Mouse (Mus musculus) ES-Bruce4 (cell line): ENCODE results near the gene Git1. TPM values are rescaled to one million over a fixed set of nuclear protein-coding genes. Genes with fewer than 3 reads are reported as not detected.
A peak's percentile ranks its signal among the peaks of the same experiment; 100 is the strongest.

ENCODE experiments used
- H3K27ac ChIP-seq: 2 replicates; pipeline ENCODE4 v1.5.1; 2012; ENCODE audit warnings: low read length, inconsistent platforms; ENCODE audit not compliant: insufficient read depth
- H3K27me3 ChIP-seq: 2 replicates; pipeline ENCODE4 v1.6.1; 2012; ENCODE audit warnings: mild to moderate bottlenecking, low read length, inconsistent platforms; ENCODE audit not compliant: control insufficient read depth, poor library complexity, insufficient read depth, severe bottlenecking
- H3K36me3 ChIP-seq: 2 replicates; pipeline ENCODE4 v1.6.1; 2012; ENCODE audit warnings: inconsistent platforms, mild to moderate bottlenecking, low read length, moderate library complexity; ENCODE audit not compliant: control insufficient read depth, poor library complexity, insufficient read depth, severe bottlenecking
- H3K4me1 ChIP-seq: one replicate; pipeline ENCODE4 v1.8.1; 2011; ENCODE audit warnings: low read length; ENCODE audit not compliant: control insufficient read depth, insufficient read depth
- H3K4me3 ChIP-seq: 2 replicates; pipeline ENCODE4 v1.5.1; 2011; ENCODE audit warnings: low read depth, mild to moderate bottlenecking, low read length
- H3K9ac ChIP-seq: 2 replicates; pipeline ENCODE4 v1.6.1; 2012; ENCODE audit warnings: low read depth, mild to moderate bottlenecking, inconsistent platforms; ENCODE audit not compliant: poor library complexity, severe bottlenecking
- H3K9me3 ChIP-seq: replicated peaks from 2 replicates; pipeline ENCODE4 v1.6.1; 2012; ENCODE audit warnings: mild to moderate bottlenecking, low read length, inconsistent platforms; ENCODE audit not compliant: control insufficient read depth, poor library complexity, insufficient read depth, severe bottlenecking
- CTCF ChIP-seq: IDR thresholded peaks from one replicate; pipeline ENCODE4 v1.8.1; 2011; ENCODE audit warnings: low read depth, low read length
- EP300 ChIP-seq: IDR thresholded peaks from 2 replicates; pipeline ENCODE4 v1.6.1; 2011; ENCODE audit warnings: low read depth, low read length; ENCODE audit not compliant: insufficient read depth
- POLR2A ChIP-seq: IDR thresholded peaks from one replicate; pipeline ENCODE4 v1.8.1; 2011; ENCODE audit warnings: low read length; ENCODE audit not compliant: insufficient read depth
- polyA plus RNA-seq: library from polyadenylated mRNA; stranded (reverse); fragments of >200 nt; gene quantifications from 2 replicates; pipeline ENCODE4 v1.2.4, GENCODE M21; 2011; ENCODE audit warnings: low read depth; ENCODE audit not compliant: missing spikeins, insufficient read depth, insufficient read length

Git1 gene
- polyA plus RNA-seq, 1 experiment: 56.5 TPM

- no peak overlapping the region for H3K9ac ChIP-seq
- no peak overlapping the region for H3K4me3 ChIP-seq
- H3K9me3 ChIP-seq: no peaks in the 10 kb centered on the region
- no peaks in the 10 kb centered on the region for H3K4me1 ChIP-seq
- no peaks in the 10 kb centered on the region for H3K36me3 ChIP-seq
- no peak for TF ChIP-seq CTCF
- TF ChIP-seq EP300: no peak
- no peak for TF ChIP-seq POLR2A
- H3K27ac ChIP-seq: no peak overlapping the region
- H3K27me3 ChIP-seq: no peaks in the 10 kb centered on the region
Observed at GRCm38 (mm10) chr11:77455770-77456510, 37.4 kb upstream of the Git1 start.

- peaks cover 3% of the 10 kb centered on the region; the same call in 1 of the 2 replicates for H3K27me3 ChIP-seq
- no peak for TF ChIP-seq CTCF
- no peak for TF ChIP-seq EP300
- no peak for TF ChIP-seq POLR2A
- no peak overlapping the region for H3K27ac ChIP-seq
- no peak overlapping the region for H3K4me3 ChIP-seq
- H3K9ac ChIP-seq: no peak overlapping the region
- H3K4me1 ChIP-seq: no peaks in the 10 kb centered on the region
- H3K9me3 ChIP-seq: no peaks in the 10 kb centered on the region
- H3K36me3 ChIP-seq: no peaks in the 10 kb centered on the region
Observed at GRCm38 (mm10) chr11:77456866-77457265, 36.5 kb upstream of the Git1 start.

GRCm38 (mm10) chr11:77461856-77462255 lies 31.5 kb upstream of the Git1 start:
- no peak for TF ChIP-seq EP300
- TF ChIP-seq POLR2A: no peak
- TF ChIP-seq CTCF: no peak
- Histone ChIP-seq H3K4me1 (no peaks in the 10 kb centered on the region), H3K4me3 (peak overlapping the region; percentile 75), H3K27ac (no peak overlapping the region), H3K36me3 (no peaks in the 10 kb centered on the region), H3K9me3 (no peaks in the 10 kb centered on the region), H3K27me3 (peaks cover 10% of the 10 kb centered on the region), H3K9ac (peak overlapping the region; percentile 19)

GRCm38 (mm10) chr11:77462283-77463100 lies 30.9 kb upstream of the Git1 start, which contains the start of gene Coro6:
TSS of gene Coro6 (plus strand) at chr11:77462411.
- H3K27ac ChIP-seq: no peak within 1 kb of the TSS
- peak within 1 kb of the TSS; percentile 75 for H3K4me3 ChIP-seq
- TF ChIP-seq EP300 (no peak), CTCF (no peak), POLR2A (no peak)

GRCm38 (mm10) chr11:77463101-77463445 lies 30.3 kb upstream of the Git1 start:
- peaks cover 10% of the 10 kb centered on the region for H3K27me3 ChIP-seq
- TF ChIP-seq CTCF (no peak), POLR2A (no peak), EP300 (no peak)

More at GRCm38 (mm10) chr11:77462283-77463100, 30.9 kb upstream of the Git1 start, which contains the start of gene Coro6:
- Histone ChIP-seq H3K9me3 (no peaks in the 10 kb centered on the region), H3K4me1 (no peaks in the 10 kb centered on the region), H3K9ac (peak within 1 kb of the TSS; percentile 19), H3K27me3 (peaks cover 10% of the 10 kb centered on the region), H3K36me3 (no peaks in the 10 kb centered on the region)

GRCm38 (mm10) chr11:77463786-77464185 lies 29.6 kb upstream of the Git1 start:
- H3K4me1 ChIP-seq: no peaks in the 10 kb centered on the region
- no peak overlapping the region for H3K9ac ChIP-seq
- TF ChIP-seq POLR2A (no peak), CTCF (no peak), EP300 (no peak)
- H3K4me3 ChIP-seq: no peak overlapping the region
- no peaks in the 10 kb centered on the region for H3K36me3 ChIP-seq
- H3K27me3 ChIP-seq: peaks cover 10% of the 10 kb centered on the region
- H3K9me3 ChIP-seq: no peaks in the 10 kb centered on the region
- no peak overlapping the region for H3K27ac ChIP-seq

More at GRCm38 (mm10) chr11:77463101-77463445, 30.3 kb upstream of the Git1 start:
- H3K4me3 ChIP-seq: peak overlapping the region; percentile 75
- H3K36me3 ChIP-seq: no peaks in the 10 kb centered on the region
- H3K27ac ChIP-seq: no peak overlapping the region
- H3K9ac ChIP-seq: peak overlapping the region; percentile 19; the same call in 1 of the 2 replicates
- no peaks in the 10 kb centered on the region for H3K9me3 ChIP-seq
- no peaks in the 10 kb centered on the region for H3K4me1 ChIP-seq
